Mouse (Mus musculus) kidney, adult 10 weeks (tissue): ENCODE data around the gene Reep3. TPM values are rescaled to one million over a fixed set of nuclear protein-coding genes. Genes with fewer than 3 reads are reported as not detected.

Experiments
- polyA plus RNA-seq: library from polyadenylated mRNA; stranded (reverse); fragments of 350-450 nt; fragmentation: Illumina TruSeq; extraction: RNeasy Lipid Tissue Mini Kit (QIAGEN cat#74804); gene quantifications from one replicate; pipeline ENCODE4 v1.2.3, GENCODE M21; 2014; ENCODE audit warnings: low read depth, low replicate concordance

Gene Reep3
- polyA plus RNA-seq, result 80.3 TPM

GRCm38 (mm10) chr10:67096621-67097436, at the start of gene Reep3:
Reep3 (minus strand) TSS chr10:67096945.

GRCm38 (mm10) chr10:67095798-67096620, 736 bp downstream of the Reep3 start, which contains the start of gene Jmjd1c:
Jmjd1c (plus strand) TSS chr10:67096125.

Other genes with a start within 250 kb of the Reep3 start
- gene Jmjd1c, start 820 bp downstream of the Reep3 start, polyA plus RNA-seq, result 47.1 TPM
- 27.1 TPM for gene Nrbf2, start 188.4 kb upstream of the Reep3 start, polyA plus RNA-seq